In genomic region chr7:28808221-28808941, GRCm38 (mm10) we compare ENCODE assay signal across 8 mouse cellular contexts. TPM values are rescaled to one million over a fixed set of nuclear protein-coding genes. Genes with fewer than 3 reads are reported as not detected.
DNase-seq lines count a peak whose midpoint lies in the region; ATAC-seq and TF ChIP-seq lines count a peak whose summit lies in the region.

TSS of gene Hnrnpl (plus strand) at chr7:28808541.

- 1% methylated on average over 34 of the region's 35 CpGs for WGBS in heart, postnatal 0 days
- WGBS in lung, embryonic 16.5 days: 3% methylated on average over 35 of the region's 35 CpGs

- POLR2A ChIA-PET in Patski (lab: Charles Lee): interaction anchor here (1.4 to 1.9 kb wide), 3 partner anchors 9 to 16 kb away, joined by 3 to 9 read pairs (median 5); no protein-coding TSS in a partner anchor

- no peak for TF ChIP-seq CTCF in Patski (IDR thresholded peaks at IDR 0.05)
- TF ChIP-seq CTCF in heart, postnatal 0 days (IDR thresholded peaks at IDR 0.05; ENCODE audit: low read depth): no peak

- DNase-seq in cerebellum, adult 18-20 months: peak; percentile 54 to 74
- no peak for DNase-seq in cerebellum, postnatal 14 days
- DNase-seq in Patski (ENCODE audit: low read depth, low spot score): no peak
- DNase-seq in heart, postnatal 0 days (ENCODE audit: low spot score): peak; percentile 84
- no peak for DNase-seq in layer of hippocampus, adult 8-10 months (ENCODE audit: low spot score in 2 of 2)
- DNase-seq in splenic B cell, adult 2 months (ENCODE audit: low read depth, low spot score): peak; percentile 79

- peak within 1 kb of the TSS; percentile 96 for H3K9ac ChIP-seq in heart, postnatal 0 days (replicated peaks; ENCODE audit: low read depth, low read length)
- H3K9ac ChIP-seq in lung, embryonic 16.5 days (ENCODE audit: low read length): peak within 1 kb of the TSS; percentile 98

- ATAC-seq in Patski: no peak
- no peak for ATAC-seq in erythroblast, adult 5-6 weeks (replicated peaks; ENCODE audit: low FRiP score, poor library complexity, severe bottlenecking)
- peak; percentile 10 for ATAC-seq in heart, postnatal 0 days (ENCODE audit: insufficient read depth, low read depth)
- ATAC-seq in lung, embryonic 16.5 days (ENCODE audit: low read depth): peak; percentile 18

- in situ Hi-C loops in Patski (cut with MboI; ENCODE audit: low pct_unique_long_range_greater_than_20kb): no loop called here

- no peaks in the 10 kb centered on the region for H3K9me3 ChIP-seq in heart, postnatal 0 days (replicated peaks; ENCODE audit: control insufficient read depth, low read length)
- no peaks in the 10 kb centered on the region for H3K9me3 ChIP-seq in lung, embryonic 16.5 days (ENCODE audit: control insufficient read depth, low read length)

- H3K4me1 ChIP-seq in heart, postnatal 0 days (ENCODE audit: control insufficient read depth, insufficient read depth): peaks cover 38% of the 10 kb centered on the region
- H3K4me1 ChIP-seq in lung, embryonic 16.5 days (replicated peaks; ENCODE audit: control insufficient read depth, insufficient read depth, low read length): peaks cover 33% of the 10 kb centered on the region

- H3K36me3 ChIP-seq in heart, postnatal 0 days (replicated peaks; ENCODE audit: control insufficient read depth, insufficient read depth, low read length): peaks cover 14% of the 10 kb centered on the region
- H3K36me3 ChIP-seq in lung, embryonic 16.5 days (ENCODE audit: control insufficient read depth, insufficient read depth, low read length): peaks cover 12% of the 10 kb centered on the region
- peaks cover 2% of the 10 kb centered on the region; the same call in 1 of the 2 replicates for H3K36me3 ChIP-seq in splenic B cell, adult 2 months (ENCODE audit: control insufficient read depth, insufficient read depth, low read length, poor library complexity, severe bottlenecking)

- CTCF ChIA-PET in Patski (lab: Charles Lee): interaction anchor here (1.0 to 2.0 kb wide), 2 partner anchors 11 to 59 kb away, joined by 4 to 6 read pairs; no protein-coding TSS in a partner anchor

- no peak for TF ChIP-seq EP300 in heart, postnatal 0 days (IDR thresholded peaks at IDR 0.05; ENCODE audit: low read depth)

- peak within 1 kb of the TSS; percentile 85 for H3K4me2 ChIP-seq in heart, postnatal 0 days (ENCODE audit: low read depth, low read length)
- H3K4me2 ChIP-seq in lung, embryonic 16.5 days (ENCODE audit: low read depth, low read length): peak within 1 kb of the TSS; percentile 98

- H3K27me3 ChIP-seq in Patski: no peaks in the 10 kb centered on the region
- no peaks in the 10 kb centered on the region for H3K27me3 ChIP-seq in heart, postnatal 0 days (ENCODE audit: control insufficient read depth, insufficient read depth, low read length)
- H3K27me3 ChIP-seq in lung, embryonic 16.5 days (ENCODE audit: control insufficient read depth, insufficient read depth, low read depth, low read length): no peaks in the 10 kb centered on the region
- H3K27me3 ChIP-seq in splenic B cell, adult 2 months (ENCODE audit: control insufficient read depth, insufficient read depth, low read length, poor library complexity, severe bottlenecking): no peaks in the 10 kb centered on the region

- peak within 1 kb of the TSS; percentile 82 for H3K4me3 ChIP-seq in heart, postnatal 0 days (ENCODE audit: low read depth, low read length)
- H3K4me3 ChIP-seq in lung, embryonic 16.5 days (ENCODE audit: low read length): peak within 1 kb of the TSS; percentile 84

- H3K27ac ChIP-seq in heart, postnatal 0 days (ENCODE audit: low read depth): peak within 1 kb of the TSS; percentile 100
- peak within 1 kb of the TSS; percentile 100 for H3K27ac ChIP-seq in lung, embryonic 16.5 days (ENCODE audit: low read length)

RNA-seq across cellular contexts. Expression of gene Hnrnpl, which starts in this region (rescaled TPM):
- polyA plus RNA-seq in Patski (2021): 309 TPM
- 98.6 and 172 TPM in 2 replicates for total RNA-seq in erythroblast, adult 5-6 weeks (2015; ENCODE audit: low replicate concordance)
- 98.1 and 140 TPM in 2 replicates for total RNA-seq in erythroblast, adult 5-6 weeks (2017; ENCODE audit: low replicate concordance)
- 259 and 275 TPM in 2 replicates for total RNA-seq in heart, postnatal 0 days (2014; rRNA removed; ENCODE audit: low replicate concordance)
- 149 and 171 TPM in 2 replicates for polyA plus RNA-seq in heart, postnatal 0 days (2015; fragmentation: Nextera tagmentation; extraction: Ambion mirVana)
- total RNA-seq in layer of hippocampus, adult 8-10 months (2022): 100 to 1,000 TPM; 403 to 453 (median 434) TPM
- polyA plus RNA-seq in lung, embryonic 16.5 days (2015; fragmentation: Nextera tagmentation; extraction: Ambion mirVana): 200 and 226 TPM in 2 replicates

Comparison
In these comparisons a context has a peak if more than half of its experiments do, and no peak if none do; other contexts are left out.
1. DNase-seq: peak in cerebellum, adult 18-20 months (2 of 2), heart, postnatal 0 days (single experiment) and splenic B cell, adult 2 months (single experiment); none in cerebellum, postnatal 14 days (0 of 2), Patski (single experiment) and layer of hippocampus, adult 8-10 months (0 of 2).
2. ATAC-seq: peak in heart, postnatal 0 days (single experiment) and lung, embryonic 16.5 days (single experiment); none in Patski (single experiment) and erythroblast, adult 5-6 weeks (single experiment).